Mouse (Mus musculus) erythroid progenitor cell, adult 5-6 weeks (primary cell): Measurements from ENCODE around the gene Gm28043. TPM values are rescaled to one million over a fixed set of nuclear protein-coding genes. Genes with fewer than 3 reads are reported as not detected.

Source experiments
- ATAC-seq: replicated peaks from 2 replicates; pipeline ENCODE4 v1.8.0; 2016; ENCODE audit warnings: moderate number of reproducible peaks, mild to moderate bottlenecking, moderate TSS enrichment, inconsistent platforms; ENCODE audit not compliant: poor library complexity, low FRiP score, severe bottlenecking
- total RNA-seq, 2 experiments: library from RNA; stranded (forward) in 1 of 2; stranded (reverse) in 1 of 2; fragments of 150-400 nt in 1 of 2; fragments of 186-747, 209-891 nt in 1 of 2; gene quantifications; 2 replicates each; pipeline versions ENCODE4 v1.2.3 to v1.2.4; 2015 to 2017; ENCODE audit warnings: low replicate concordance in 2 of 2

Gene Gm28043
- total RNA-seq, 2 experiments from 2014 or later, result 10.5 to 29.7 TPM

- no peak for ATAC-seq
Measured at GRCm38 (mm10) chr17:29615616-29616015, 940 bp downstream of the Gm28043 start.

DNA sequence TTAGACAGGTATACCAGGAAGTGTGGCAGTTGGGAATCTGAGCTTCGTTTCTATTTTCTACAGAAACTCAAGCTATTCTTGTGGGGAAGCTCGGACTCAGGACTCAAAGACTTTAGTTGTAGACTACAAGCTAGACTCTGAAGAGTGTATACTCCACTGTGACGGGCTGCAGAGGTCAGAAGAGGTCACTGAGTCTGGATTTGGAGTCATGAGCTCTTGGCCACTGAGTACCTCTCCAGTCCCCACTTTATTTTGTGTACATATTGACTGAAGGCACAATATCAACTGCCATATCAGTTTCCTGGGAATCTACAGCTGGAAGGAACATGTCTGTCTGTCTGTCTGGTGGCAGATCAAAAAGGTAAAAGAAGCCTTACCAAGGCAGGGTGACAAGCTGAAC, 4.6 kb downstream of the Gm28043 start:
- ATAC-seq, result no peak

- ATAC-seq, result no peak
Measured at GRCm38 (mm10) chr17:29623488-29623887, 8.8 kb downstream of the Gm28043 start.

GRCm38 (mm10) chr17:29627285-29627684, 12.6 kb downstream of the Gm28043 start:
- no peak for ATAC-seq

GRCm38 (mm10) chr17:29628946-29629345, 14.3 kb downstream of the Gm28043 start:
- ATAC-seq, result no peak

- 0 out of 2 replicates have a peak, but pooled peaks have one; percentile 37 for ATAC-seq
Measured at GRCm38 (mm10) chr17:29629620-29630019, 14.9 kb downstream of the Gm28043 start.

- ATAC-seq, result no peak
Measured at GRCm38 (mm10) chr17:29632312-29632711, 17.6 kb downstream of the Gm28043 start.

DNA sequence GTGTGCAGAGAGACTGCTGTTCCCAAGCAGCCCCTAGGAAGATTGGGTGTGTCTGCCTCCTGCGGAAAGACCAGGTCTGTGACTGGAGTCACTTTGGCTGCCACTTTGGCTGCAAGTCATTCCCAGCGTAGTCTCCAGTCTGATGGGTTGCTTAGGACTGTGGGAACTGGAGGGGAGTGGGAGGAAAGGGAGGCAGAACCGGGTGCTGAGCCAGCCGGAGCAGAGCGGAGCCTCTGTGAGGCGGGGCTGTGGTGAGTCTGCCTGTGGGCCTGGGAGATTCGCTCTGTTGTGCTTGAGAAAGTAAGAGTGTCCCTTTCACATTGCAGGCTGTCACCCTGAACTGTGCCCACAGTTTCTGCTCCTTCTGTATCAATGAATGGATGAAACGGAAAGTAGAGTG, 20.8 kb downstream of the Gm28043 start:
- ATAC-seq, result no peak

DNA sequence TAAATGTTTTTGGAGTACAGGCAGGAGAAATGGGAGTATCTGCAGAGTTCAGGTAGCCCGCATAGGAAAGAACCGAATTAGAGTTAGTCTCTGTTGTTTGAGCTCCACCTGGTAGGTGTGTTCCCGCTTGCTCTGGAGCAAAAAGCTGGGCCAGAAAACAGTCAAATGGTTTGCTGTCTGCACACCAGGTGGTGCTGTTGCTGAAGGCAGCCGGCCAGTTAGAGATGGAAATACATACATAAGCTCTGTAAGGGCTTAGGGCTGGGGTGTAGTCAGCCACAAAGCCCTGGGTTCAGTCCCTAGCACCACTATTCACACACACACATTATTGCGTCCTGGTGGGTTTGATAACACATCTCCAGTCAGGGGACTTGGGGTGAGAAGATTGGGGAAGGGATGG, 21.4 kb downstream of the Gm28043 start:
- ATAC-seq, result peak; percentile 53

- peak; percentile 50; the same call in 1 of the 2 replicates for ATAC-seq
Measured at GRCm38 (mm10) chr17:29637377-29637776, 22.7 kb downstream of the Gm28043 start.

DNA sequence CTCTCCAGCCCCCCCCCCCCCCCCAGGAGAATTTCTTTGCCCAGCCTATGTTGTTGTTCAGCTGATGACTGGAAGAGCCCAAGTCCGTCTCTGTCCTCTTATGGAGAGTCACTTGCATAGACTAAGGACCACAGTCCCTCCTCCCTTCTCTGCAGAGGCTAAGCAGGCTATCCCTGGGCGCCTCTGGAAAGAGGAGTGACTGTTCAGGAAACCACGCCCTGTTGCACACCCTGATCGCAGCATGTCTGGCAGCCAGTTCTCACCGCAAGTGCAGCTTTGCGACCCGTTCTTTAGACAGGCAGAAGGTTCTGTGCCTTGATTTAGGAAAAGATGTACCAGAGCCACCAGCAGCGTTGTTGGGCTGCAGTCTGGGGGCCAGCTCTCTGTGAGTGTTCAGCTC, 23.2 kb downstream of the Gm28043 start:
- ATAC-seq, result peak; percentile 86

DNA sequence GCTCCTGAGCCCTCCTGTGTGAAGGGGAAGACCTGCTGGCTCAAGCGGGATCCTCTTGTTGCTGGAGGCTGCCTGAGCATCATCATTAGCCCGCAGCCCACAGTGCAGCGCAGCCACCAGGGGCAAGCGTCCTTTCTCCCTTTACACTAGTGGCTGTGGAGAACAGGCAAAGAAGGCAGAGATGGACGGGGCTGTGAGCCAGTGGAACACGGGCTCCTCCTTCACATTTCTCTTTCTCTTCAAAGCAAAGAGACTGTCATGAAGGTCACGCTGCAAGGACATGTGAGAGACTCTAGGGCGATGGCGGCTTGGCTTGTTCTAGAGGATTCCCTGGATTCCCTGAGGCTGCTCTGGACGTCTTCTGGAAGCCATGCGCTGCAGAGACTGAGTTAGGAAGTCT, 26.3 kb downstream of the Gm28043 start:
- no peak for ATAC-seq

GRCm38 (mm10) chr17:29642219-29642618, 27.5 kb downstream of the Gm28043 start:
- no peak for ATAC-seq

DNA sequence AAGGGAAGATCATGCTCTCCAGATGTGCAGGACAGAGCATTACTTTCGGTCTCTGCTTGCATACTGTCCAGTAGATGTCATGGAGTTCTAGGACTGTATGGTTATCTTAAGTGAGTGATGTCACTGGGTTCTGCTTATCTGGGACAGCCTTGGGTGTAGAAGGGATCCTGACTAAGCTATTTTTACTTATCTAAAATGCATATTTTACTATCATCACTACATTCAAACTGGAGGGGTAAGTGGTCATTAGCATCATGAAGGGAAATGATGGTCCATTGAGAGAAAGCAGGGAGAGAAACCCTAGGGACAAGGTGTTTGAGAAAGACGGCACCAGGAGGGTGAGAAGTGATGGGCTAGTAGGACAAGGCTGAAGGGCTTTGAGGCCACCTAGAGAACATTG, 43.6 kb downstream of the Gm28043 start:
- ATAC-seq, result peak; percentile 80

- ATAC-seq, result peak; percentile 80
Measured at GRCm38 (mm10) chr17:29660076-29660761, 45.5 kb downstream of the Gm28043 start, which contains the start of gene Cmtr1. Gene Cmtr1 (plus strand): TSS chr17:29660595.

GRCm38 (mm10) chr17:29660762-29661391, 46.2 kb downstream of the Gm28043 start:
- peak; percentile 11 for ATAC-seq

DNA sequence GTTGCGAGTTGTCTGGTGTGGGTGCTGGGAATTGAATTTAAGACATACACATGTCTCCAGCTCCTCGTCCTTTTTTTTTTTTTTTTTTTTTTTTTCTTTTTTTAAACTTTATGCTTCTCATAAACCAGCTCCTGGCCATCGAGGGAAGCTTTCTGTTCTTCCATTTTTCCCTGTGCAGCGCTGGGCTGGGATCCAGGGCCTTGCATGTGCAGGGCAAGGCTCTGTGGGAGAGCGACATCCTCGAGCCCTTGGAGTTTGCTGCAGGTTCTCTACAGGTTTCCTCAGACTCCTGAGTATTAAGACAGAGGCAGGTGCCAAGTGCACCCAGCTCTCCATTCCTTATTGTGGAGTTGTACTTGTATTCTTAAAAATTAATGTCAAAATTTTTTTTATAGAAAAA, 47.5 kb downstream of the Gm28043 start:
- ATAC-seq, result no peak

- no peak for ATAC-seq
Measured at GRCm38 (mm10) chr17:29668051-29668986, 53.6 kb downstream of the Gm28043 start.

DNA sequence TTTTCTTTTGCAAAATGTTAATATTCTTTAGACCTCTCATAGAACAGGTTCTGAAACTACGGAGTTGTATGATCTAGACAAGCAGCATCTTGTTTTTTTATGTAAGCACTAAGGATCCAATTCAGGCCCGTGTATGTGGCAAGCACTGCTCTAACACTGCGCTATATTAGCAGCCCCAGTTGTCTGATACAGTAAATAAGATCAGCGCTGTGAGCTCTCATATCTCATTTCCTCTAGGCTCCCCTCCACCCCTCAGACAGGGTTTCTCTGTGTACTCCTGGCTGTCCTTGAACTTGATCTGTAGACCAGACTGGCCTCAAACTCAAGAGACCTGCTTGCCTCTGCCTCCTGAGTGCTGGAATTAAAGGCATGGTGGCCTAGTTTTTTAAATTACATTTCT, 54.4 kb downstream of the Gm28043 start:
- no peak for ATAC-seq

DNA sequence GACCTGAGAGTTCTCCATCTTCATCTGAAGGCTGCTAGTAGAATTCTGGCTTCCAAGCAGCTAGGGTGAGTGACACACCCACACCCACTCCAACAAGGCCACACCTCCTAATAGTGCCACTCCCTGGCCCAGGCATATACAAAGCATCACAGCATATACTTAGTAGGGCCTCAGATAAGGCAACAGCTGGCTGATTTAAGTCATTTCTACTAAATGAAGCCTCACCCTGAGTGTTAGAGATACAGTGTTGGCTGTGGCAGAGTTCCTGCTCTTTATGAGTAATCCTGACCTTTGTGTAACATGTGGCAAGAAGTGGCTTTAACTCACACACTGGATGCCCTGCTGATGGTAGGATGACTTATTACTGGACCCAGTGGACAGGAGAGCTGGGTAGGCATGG, 55.3 kb downstream of the Gm28043 start:
- ATAC-seq, result peak; percentile 88
